Mouse (Mus musculus) central nervous system, embryonic 18 days (tissue): Measurements from ENCODE around the gene Prss29. TPM values are rescaled to one million over a fixed set of nuclear protein-coding genes. Genes with fewer than 3 reads are reported as not detected.

ENCODE experiments used
- polyA plus RNA-seq: library from polyadenylated mRNA; depleted of rRNA; stranded (reverse); fragments of >200 nt; gene quantifications from 2 replicates; pipeline ENCODE4 v1.2.3, GENCODE M21; 2012; rRNA removed

Prss29 gene
- not detected in 2 replicates for polyA plus RNA-seq

GRCm38 (mm10) chr17:25318354-25318753, at the start of gene Prss29:
Gene Prss29 (plus strand): TSS chr17:25318654.

GRCm38 (mm10) chr17:25274571-25275346, 43.7 kb upstream of the Prss29 start, which contains the start of gene Ube2i:
Gene Ube2i (minus strand): TSS chr17:25274622.

GRCm38 (mm10) chr17:25298094-25298493, 20.4 kb upstream of the Prss29 start, which contains the start of gene Prss34:
Gene Prss34 (plus strand): TSS chr17:25298394.

GRCm38 (mm10) chr17:25308346-25308745, 10.1 kb upstream of the Prss29 start, which contains the start of gene Prss28:
Gene Prss28 (plus strand): TSS chr17:25308646.

GRCm38 (mm10) chr17:25345462-25345861, 27.0 kb downstream of the Prss29 start, which contains the start of gene Tpsab1:
Gene Tpsab1 (minus strand): TSS chr17:25345562.

GRCm38 (mm10) chr17:25366005-25366404, 47.6 kb downstream of the Prss29 start, which contains the start of gene Tpsb2:
Gene Tpsb2 (plus strand): TSS chr17:25366305.

GRCm38 (mm10) chr17:25368973-25369372, 50.5 kb downstream of the Prss29 start, which contains the start of gene Tpsg1:
Gene Tpsg1 (plus strand): TSS chr17:25369273.

Other genes starting within 250 kb of the Prss29 start
- gene Tmem204, start 235.1 kb upstream of the Prss29 start, polyA plus RNA-seq: 9.3 and 9.4 TPM in 2 replicates
- gene Telo2, start 202.7 kb upstream of the Prss29 start, polyA plus RNA-seq: 44.7 and 46.3 TPM in 2 replicates
- gene Ptx4, start 197.9 kb upstream of the Prss29 start, polyA plus RNA-seq: 0.08 and 0.23 TPM in 2 replicates
- 41.6 and 42.0 TPM in 2 replicates for gene Clcn7, start 185.3 kb upstream of the Prss29 start, polyA plus RNA-seq
- gene Ccdc154, start 156.2 kb upstream of the Prss29 start, polyA plus RNA-seq: 0.03 and 0.06 TPM in 2 replicates
- gene Gm38655, start 143.2 kb upstream of the Prss29 start, polyA plus RNA-seq: not detected in 2 replicates
- gene BC003965, start 134.1 kb upstream of the Prss29 start, polyA plus RNA-seq: 24.3 and 25.5 TPM in 2 replicates
- gene Unkl, start 130.3 kb upstream of the Prss29 start, polyA plus RNA-seq: 25.4 and 27.6 TPM in 2 replicates
- gene Gnptg, start 78.5 kb upstream of the Prss29 start, polyA plus RNA-seq: 103 TPM in 2 replicates
- 43.7 and 45.7 TPM in 2 replicates for gene Tsr3, start 78.5 kb upstream of the Prss29 start, polyA plus RNA-seq
- 44.7 and 46.0 TPM in 2 replicates for gene Baiap3, start 62.3 kb upstream of the Prss29 start, polyA plus RNA-seq
- 481 TPM in 2 replicates for gene Ube2i, start 44.0 kb upstream of the Prss29 start, polyA plus RNA-seq
- 0.04 TPM in 1 of 2 replicates, not detected in the other for gene Prss34, start 20.3 kb upstream of the Prss29 start, polyA plus RNA-seq
- gene Prss28, start 10.0 kb upstream of the Prss29 start, polyA plus RNA-seq: not detected in 2 replicates
- gene Tpsab1, start 26.9 kb downstream of the Prss29 start, polyA plus RNA-seq: 0.08 TPM in 1 of 2 replicates, not detected in the other
- gene Tpsb2, start 47.7 kb downstream of the Prss29 start, polyA plus RNA-seq: 0.76 and 2.8 TPM in 2 replicates
- gene Tpsg1, start 50.6 kb downstream of the Prss29 start, polyA plus RNA-seq: 0.10 and 0.11 TPM in 2 replicates
- 87.9 and 99.5 TPM in 2 replicates for gene Cacna1h, start 115.1 kb downstream of the Prss29 start, polyA plus RNA-seq
- 1.6 and 1.9 TPM in 2 replicates for gene Tekt4, start 136.0 kb downstream of the Prss29 start, polyA plus RNA-seq
- 0.82 and 0.89 TPM in 2 replicates for gene Sstr5, start 178.6 kb downstream of the Prss29 start, polyA plus RNA-seq